Mouse (Mus musculus) mouse embryonic stem cell (cell line): Measurements from ENCODE around the gene Serpina7.

Experiments used
- in situ Hi-C, 2 experiments: fragments of 300-500 bp; cut with MboI; formaldehyde crosslinking; loops; 1 replicate in 1 of 2; 3 replicates in 1 of 2; pipeline ENCODE4 v1.14.3; 2019 to 2020; ENCODE audit warnings: low sequenced_read_pairs in 2 of 2, low pct_unique_long_range_greater_than_20kb in 1 of 2, mixed read lengths in 1 of 2; ENCODE audit not compliant: unreplicated experiment in 1 of 2

The Serpina7 gene

DNA sequence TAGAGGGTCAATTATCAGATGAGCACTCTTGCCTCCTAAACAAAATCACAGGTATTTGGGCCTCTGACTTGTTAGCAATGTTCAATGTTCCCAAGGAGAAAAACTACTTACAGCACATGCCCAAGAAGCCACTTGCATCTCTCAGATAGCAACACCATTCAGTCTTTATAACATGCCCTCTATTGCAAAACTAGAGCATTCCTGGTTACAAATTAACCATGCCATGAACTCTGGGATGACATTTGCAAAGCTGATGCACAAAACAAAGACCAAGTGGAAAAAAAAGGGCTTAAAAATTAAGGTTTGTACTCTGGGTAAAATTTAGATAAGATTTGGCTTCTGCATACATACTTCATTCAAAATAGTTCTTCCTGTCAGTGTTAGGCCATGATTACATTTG, at the start of gene Serpina7:
Gene Serpina7 (minus strand): TSS at position 160 of the 400 bp plus-strand sequence.
- in situ Hi-C loops, result no loop called here

- in situ Hi-C loops, result no loop called here
These were observed 49.0 kb upstream of the Serpina7 start for GRCm38 (mm10) chrX:139134031-139134430.

DNA sequence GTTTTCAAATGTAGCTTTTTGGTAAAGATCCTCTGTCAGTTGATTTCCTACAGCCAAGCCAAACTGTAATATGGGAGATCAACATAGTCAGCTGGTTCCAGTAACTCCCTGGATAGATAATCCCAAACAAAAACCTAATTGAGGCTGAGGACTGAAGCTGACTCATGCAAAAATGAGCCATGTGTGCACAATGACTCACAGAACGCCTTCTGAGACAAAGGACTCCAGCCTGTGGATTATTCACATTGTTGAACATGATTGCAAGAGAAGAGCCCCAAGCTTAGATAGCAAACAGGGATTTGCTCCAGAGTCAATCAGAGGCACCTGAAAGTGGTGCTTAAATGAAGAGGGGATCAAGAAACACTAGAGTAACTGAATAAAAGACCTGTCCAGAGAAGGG, 12.2 kb upstream of the Serpina7 start:
- in situ Hi-C loops, result no loop called here

- in situ Hi-C loops, result no loop called here
These were observed 907 bp upstream of the Serpina7 start, which contains the start of gene 4930513O06Rik for GRCm38 (mm10) chrX:139085943-139086342. TSS of gene 4930513O06Rik (plus strand) at chrX:139086243.

DNA sequence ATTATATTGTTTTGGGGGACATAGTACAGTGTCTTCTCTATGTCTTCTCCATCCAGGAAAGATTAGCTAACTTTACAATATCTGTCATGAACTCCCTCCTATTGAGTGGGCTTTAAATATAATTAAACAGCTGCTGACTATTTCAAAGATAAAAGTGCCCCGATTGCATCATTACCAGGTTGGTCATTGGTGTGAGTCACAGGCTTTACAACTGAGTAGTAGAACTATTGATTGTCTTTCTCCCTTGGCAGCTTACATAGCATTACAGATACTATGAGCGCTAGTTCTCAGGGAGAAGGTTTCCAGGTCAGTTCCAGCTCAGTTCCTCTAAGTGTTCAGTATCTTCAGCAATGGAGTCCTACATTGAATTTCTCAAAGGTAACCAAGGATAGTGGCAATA, 6.5 kb downstream of the Serpina7 start:
- in situ Hi-C loops, result no loop called here

GRCm38 (mm10) chrX:139064078-139064477, 21.0 kb downstream of the Serpina7 start:
- in situ Hi-C loops, result no loop called here

- in situ Hi-C loops, result no loop called here
These were observed 31.9 kb downstream of the Serpina7 start for GRCm38 (mm10) chrX:139053149-139053548.

- in situ Hi-C loops, result no loop called here
These were observed 33.1 kb downstream of the Serpina7 start for GRCm38 (mm10) chrX:139051976-139052375.

DNA sequence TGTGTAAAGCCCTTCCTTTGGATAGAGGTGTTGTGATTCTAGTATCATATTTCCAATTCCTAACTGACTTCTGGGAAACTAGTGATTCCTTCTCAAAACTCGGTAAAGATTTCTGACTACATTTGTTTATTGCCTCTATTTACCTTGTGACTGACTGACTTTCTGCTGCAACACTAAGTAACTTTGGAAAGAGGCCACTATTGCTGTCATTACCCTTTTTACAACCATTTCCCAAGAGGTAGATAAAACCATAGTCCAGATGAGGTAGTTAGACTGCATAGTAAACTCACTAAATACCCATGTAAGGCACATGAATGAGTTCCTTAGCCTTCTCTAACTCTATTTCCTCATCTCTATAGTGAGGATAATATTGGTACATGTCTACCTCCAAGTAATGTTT, 43.9 kb downstream of the Serpina7 start:
- in situ Hi-C loops, result no loop called here

- in situ Hi-C loops, result no loop called here
These were observed 45.7 kb downstream of the Serpina7 start for GRCm38 (mm10) chrX:139039314-139039713.

GRCm38 (mm10) chrX:139037666-139038065, 47.4 kb downstream of the Serpina7 start:
- in situ Hi-C loops, result no loop called here
